Mouse (Mus musculus) kidney, adult 2 months (tissue): ENCODE results near the gene Hnrnpl.
A peak's percentile ranks its signal among the peaks of the same experiment; 100 is the strongest.

Experiments used
- CTCF ChIP-seq: fragments of 200-500 bp; conservative IDR thresholded peaks from 2 replicates; pipeline ENCODE4 v1.5.1; 2011; ENCODE audit warnings: low read depth, mild to moderate bottlenecking, control low read depth, low read length, moderate library complexity, mixed read lengths; ENCODE audit not compliant: insufficient read depth, insufficient read length
- POLR2A ChIP-seq: fragments of 200-500 bp; IDR thresholded peaks from one replicate; pipeline ENCODE4 v1.6.1; 2011; ENCODE audit warnings: low read depth, low read length, control low read depth

GRCm38 (mm10) chr7:28824941-28825685 is 16.8 kb downstream of the Hnrnpl start, which contains the start of gene Ech1:
- TF ChIP-seq CTCF (no peak), POLR2A (peak; percentile 75)
